Mouse (Mus musculus) thymus, postnatal 0 days (tissue): Measurements from ENCODE around the gene Bsnd. TPM values are rescaled to one million over a fixed set of nuclear protein-coding genes. Genes with fewer than 3 reads are reported as not detected.

Experiments
- DNase-seq: peaks from one replicate; pipeline ENCODE4 v3.0.0-alpha.2; 2015; ENCODE audit warnings: low spot score
- polyA plus RNA-seq: library from polyadenylated mRNA; unstranded; fragments of >200 nt; fragmentation: Nextera tagmentation; extraction: Ambion mirVana; gene quantifications from 2 replicates; pipeline ENCODE4 v1.2.1, GENCODE M21; 2015

Bsnd gene
- polyA plus RNA-seq, 1 experiment from 2014 or later = 0.16 TPM

DNA sequence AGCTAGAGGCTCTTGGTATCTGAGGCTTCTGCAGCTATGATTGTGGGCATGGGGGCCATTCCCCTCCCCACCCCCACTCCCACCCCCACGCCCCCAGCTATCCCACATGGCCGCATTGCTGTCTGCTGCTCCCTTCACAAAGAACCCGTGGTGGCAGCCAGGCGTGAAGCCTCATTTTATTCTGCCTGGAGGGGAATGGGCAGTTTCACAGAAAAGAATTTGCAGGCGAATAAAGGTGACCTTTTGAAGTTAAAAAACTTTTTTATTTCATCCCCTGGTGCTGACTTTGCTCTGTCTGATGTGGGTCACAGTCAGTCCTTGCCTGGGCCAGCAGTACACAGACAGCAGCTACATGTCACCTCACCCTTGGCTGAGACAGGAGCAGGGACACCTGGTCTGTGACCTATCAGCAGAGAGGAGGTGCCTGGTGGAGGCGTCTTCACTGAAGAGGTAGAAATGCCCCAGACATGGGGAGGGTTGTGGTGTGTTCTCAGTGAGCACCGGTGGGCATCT is 8.8 kb downstream of the Bsnd start:
- DNase-seq = no peak

DNA sequence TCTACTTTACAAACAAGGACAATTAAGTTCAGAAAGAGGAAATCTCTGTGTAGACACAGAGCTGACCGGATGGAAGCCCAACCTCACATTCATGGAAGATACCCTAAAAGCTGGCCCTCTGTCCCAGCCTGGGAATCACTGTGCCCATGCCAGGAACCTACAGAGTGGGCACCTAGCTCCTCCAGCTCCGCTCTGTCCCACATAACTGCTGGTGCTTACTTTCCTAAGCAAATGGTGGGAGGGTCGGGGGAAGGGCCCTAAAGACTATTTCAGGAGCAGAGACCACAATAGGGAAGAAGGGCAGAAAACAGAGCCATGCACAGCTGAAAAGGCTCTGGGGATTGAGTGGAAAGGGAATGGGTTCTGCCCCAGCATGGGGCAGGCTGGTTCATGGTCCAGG is 11.5 kb downstream of the Bsnd start:
- no peak for DNase-seq

DNA sequence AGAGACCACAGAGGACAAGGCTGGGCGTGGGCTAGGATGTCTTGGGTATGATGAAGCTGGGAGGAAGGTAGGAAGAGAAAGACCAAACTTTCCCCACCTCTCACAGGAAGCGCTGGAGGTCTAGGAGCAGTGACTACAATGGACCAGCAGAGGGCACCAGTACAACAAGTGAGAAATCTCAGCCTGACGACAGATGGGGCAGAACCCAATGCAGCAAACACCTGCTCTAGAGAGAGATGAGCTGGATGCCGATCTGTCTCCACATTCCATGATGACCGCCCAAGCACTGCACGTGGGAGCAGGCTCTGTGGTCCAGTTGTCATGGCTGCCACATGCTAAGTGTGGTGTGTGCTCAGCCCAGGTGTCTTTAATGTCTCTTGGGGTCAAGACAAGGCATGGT is 17.8 kb downstream of the Bsnd start:
- peak; percentile 82 for DNase-seq

DNA sequence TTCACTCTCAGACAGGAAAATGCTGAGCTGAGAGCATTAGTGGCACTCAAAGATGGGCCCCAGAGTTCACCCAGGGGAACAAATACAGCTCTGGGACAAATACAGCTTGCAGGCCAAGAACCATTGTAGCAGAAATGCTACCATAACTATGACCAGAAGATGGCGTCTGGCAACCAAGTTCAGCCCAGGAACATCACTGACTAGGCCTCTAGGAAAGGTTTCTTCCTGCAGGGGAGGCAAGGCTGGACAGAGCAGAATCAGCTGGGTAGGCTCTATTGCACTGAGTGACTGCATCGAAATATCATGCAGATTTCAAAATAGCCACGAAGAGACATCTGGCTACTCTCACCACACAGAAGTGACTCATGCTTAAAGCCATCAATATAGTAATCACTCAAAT is 19.7 kb downstream of the Bsnd start:
- DNase-seq = peak; percentile 73

DNA sequence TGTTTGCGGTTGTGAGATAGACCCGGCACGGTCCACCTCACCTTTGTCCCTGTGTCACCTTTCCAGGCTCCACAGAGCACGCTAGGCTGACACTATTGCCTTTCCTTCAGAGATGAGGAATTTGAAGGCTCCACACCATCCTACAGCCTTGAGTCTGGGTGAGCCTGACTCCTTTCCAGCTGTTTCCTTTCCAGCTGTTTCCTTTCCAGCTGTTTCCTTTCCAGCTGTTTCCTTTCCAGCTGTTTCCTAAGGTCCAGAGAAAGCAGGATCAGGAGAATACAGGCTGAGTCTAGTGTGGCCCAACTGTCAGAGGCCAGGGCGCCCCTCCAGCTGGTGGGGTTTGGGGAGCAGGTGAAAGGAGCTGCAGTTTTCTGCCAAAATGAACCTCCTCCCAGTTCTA is 21.2 kb downstream of the Bsnd start:
- no peak for DNase-seq

DNA sequence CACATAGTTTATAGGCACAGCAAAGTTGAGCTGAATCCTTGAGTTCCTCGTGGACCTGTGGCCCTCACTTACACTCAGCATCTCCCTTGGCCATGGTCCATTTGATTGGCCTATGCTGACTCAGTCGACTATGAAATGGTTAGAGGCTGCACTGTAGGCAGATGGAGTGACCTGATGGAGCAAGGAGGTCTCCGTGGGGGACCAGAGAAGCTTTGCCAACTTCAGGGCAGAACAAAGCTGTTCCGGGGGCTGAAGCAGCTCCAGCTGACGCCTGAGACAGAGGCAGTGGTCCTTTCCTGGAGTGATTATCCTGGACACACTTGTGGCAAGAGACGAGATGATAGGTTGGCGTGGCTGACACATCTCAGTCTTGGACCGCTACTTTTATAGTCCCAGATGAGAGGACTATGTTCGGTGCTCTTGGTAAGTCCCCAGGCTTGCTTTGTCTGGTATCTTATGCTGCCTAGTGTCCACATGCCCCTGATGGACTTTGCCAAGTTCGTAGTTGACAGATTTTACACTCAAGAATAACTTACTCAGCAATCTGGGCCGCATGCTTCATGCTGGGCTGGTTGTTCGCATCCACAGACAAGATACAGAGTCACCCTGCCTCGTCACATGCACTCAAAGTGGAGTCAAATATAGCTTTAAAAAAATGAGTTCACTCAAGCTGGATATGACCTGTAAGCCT is 24.5 kb downstream of the Bsnd start:
- no peak for DNase-seq

DNA sequence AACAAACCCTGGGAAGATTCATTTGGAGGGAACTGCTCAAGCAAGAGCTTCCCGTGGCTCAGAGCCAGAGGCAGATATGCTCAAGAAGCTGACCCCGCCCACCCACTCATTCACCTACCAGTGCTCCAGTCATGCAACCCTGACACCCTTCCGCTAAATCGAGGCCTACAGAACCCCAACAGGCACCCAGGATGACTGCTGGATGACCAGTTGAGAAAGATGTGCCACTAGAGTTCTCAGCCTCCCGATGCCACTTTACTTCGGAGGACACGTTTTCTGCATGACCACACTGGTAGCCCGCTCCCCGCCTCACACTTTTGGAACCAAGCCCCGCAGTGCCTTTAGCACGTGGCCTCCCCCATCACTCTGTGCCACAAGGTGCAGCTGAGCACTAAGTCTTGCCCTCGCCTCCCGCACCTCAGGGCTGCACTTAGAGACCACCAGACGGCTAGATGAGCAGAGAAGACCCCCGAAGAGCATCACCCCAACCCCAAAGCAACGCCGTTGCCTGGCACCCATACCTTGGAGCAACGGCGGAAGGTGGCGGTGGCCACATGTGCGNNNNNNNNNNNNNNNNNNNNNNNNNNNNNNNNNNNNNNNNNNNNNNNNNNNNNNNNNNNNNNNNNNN is 28.8 kb downstream of the Bsnd start:
- DNase-seq = no peak

DNA sequence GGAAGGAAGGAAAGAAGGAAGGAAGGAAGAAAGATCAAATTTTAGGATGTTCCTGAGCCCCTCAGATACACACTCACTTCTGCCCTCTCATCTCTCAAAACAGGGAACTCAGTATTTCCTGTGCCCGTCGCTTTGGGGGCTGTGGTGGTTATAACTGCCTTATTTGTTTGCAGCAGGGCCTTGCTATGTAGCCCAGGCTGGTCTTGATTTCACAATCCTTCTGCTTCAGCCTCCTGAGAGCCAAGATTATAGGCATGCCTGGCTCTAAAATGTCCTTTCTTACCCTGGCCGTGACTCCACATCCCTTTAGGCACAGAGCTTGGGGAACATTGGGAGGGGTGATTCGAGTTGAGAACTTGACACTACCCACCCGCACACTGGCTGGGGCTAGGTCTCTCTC is 29.6 kb downstream of the Bsnd start:
- DNase-seq = no peak

DNA sequence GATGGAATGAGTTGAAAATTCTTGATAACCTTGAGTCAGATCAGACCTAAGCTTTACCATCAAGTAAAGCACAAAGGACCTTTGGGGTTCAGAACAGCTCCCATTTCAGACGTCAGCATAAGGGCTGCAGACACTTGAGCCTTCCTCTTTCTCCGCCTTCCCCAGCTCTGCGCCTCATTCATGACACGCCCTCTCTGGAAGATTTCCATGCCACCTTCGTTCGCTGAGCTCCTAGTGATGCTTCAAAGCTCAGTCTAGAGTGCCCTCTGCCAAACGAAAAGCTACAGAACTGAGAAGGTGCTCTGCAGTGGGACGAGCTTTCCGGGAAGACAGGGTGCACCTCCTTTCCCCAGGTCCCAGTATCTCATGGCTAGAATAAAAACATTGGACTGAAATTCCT is 30.1 kb downstream of the Bsnd start:
- no peak for DNase-seq

DNA sequence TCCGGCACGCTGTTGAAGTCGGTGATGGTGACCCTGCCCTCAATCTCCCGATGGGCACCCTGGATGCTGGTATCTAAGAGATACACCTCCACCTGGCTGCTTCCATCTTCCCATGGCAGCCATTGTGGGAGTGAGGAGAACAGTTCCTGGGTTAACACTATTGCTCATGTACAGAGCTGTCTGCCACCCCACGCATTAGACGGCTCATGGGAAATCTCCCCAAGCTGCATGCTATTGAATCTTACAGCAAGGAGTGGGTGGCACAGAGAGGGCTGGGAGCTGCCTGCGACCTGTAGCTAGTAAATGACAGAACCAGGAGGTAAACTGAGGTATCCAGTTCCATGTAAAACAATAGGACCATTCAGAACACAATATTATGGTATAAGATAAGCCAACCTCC is 37.5 kb downstream of the Bsnd start:
- DNase-seq = no peak

DNA sequence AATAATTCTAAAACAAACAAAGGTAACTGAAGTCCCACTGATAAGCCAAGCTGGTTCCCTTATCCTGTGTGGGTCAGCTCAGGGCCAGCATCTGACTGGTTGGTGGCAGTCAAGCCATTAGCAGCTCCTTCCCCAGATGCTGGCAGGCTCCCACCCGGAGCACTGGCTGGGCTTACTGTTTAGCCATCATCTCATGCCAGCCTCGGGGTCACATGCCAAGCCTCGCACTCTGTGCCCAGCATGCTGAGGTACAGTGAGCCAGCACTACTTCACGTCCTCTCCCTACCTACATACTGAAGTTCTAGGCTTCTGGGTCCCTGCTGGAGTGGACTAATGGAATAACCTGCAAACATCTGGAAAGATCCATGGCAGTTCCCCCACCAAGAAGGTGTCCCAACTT is 38.6 kb downstream of the Bsnd start:
- DNase-seq = no peak

DNA sequence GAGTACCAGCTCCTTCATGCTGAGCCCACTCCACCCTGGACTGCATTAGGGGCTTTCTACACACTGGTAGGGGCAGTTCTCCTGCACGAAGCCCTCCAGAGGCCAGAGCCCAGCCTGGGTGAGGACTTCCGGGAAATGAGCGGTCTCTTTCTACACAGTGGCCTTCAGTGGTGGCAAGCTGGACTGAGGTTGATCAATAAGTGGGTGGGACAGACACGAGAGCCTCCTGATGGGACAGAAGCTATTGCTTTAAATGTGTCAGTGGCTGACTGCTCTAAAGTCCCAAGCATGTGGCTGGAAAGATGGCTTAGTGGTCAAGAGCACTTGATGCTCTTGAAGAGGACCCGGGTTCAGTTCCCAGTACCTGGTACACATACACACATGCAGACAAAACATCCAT is 39.0 kb downstream of the Bsnd start:
- DNase-seq = no peak

DNA sequence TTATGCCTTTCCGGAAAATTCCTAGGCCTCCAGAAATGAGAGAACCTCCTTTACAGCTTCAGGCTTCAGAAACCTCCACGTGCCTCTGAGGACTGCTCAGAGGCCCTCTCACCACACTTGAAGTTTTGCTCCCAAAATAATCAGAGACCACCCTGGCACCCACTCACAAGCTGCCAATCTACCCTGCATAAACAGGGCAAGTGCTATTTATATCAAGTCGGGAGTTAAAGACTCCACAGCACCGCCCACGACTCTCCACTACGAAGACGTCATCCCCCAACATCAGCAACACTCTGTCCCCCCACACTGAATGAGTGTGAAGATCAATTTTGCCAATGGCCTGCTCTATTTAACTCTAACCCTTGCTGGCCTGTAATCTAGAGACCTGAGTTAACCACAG is 39.7 kb downstream of the Bsnd start:
- no peak for DNase-seq

DNA sequence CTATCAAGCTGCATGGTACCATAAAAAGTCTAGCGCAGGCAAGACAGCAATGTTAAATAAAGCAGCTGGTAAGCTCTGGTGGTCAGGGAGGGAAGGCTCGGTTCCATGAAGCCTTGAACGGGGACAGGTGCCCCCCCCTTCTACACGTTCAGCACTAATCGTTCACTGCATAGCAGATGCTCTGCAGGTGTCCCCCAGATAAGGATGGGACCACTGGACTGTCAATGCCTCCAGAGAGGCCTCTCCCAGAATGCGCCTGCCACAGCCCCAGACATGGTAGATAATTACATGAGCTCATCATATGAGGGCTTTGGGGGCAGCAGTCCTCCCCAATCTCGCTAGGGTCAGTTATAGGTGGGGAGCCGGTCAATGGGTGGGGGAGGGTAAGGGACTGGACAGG is 42.8 kb downstream of the Bsnd start:
- DNase-seq = no peak

DNA sequence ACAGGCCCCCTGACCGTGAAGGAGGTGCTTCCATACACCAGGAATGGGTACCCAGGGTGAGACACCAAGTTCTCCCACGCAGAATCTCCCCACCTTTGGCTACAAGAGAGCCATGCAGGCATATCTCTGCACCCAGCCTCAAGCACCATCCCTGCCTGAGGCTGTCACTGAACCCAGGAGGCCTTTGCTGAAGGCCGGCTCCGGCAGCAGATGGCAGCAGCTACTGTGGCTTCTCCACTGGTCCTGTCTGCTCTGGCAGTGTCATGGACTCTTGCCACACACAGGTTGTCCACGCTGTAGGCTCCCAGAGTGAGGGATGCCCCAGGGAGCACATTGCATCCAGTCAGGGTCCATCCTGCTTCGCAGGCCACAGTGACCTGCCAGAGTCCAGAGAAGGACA is 48.9 kb downstream of the Bsnd start:
- DNase-seq = no peak

DNA sequence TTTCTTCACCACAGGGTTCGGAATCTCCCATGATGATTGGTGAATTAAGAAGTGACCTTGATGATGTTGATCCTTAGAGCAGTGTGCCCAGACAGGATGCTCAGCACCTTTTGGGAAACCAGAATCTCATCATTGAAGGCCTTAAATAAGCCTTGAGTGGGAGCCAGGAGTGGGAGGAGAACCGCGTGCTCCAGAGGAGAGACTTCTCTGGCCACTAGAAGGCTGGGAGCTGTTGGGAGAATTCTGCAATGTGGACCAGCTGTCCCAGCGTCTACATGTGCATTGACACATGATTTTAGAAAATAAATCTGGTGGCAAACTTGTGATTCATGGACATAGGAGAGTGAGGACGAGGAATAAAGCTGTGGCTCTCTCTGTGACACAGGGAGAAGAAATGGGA is 53.3 kb downstream of the Bsnd start:
- no peak for DNase-seq

DNA sequence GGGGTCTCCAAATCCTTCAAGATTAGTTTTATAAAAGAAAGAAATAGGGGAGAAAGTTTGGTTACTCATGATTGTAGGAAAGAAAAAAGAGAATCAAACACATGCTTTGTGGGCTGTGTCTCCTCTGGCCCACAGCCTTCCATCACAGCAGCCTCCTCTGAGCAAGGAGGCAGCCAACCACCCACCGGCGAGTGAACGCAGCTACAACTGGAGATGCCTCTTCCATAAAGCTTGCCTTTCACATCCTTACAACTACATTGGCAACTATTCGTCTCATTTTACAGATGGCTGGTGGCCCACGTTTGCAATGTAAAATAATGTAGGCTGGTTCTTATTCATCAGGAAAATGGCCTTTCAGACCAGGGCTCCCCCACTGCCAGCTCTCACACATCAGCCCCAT is 54.9 kb downstream of the Bsnd start:
- no peak for DNase-seq

DNA sequence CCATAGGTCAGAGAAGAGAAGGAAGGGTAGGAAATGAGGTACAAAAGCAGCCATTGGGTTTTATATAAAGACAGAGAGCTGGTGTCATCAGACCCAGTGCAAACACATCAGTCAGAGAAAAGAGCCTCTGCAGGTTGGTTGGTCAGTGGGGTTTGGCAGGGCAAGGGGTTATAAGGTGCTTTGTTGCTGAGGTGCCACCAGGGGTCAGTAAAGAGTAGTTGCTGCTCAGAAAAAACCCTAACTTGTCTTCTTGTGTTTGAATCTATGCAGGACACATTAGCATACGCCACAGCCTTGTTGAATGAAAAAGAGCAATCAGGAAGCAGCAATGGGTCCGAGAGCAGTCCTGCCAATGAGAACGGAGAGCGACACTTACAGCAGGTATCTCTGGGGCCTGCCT is 55.6 kb downstream of the Bsnd start:
- peak; percentile 44 for DNase-seq

DNA sequence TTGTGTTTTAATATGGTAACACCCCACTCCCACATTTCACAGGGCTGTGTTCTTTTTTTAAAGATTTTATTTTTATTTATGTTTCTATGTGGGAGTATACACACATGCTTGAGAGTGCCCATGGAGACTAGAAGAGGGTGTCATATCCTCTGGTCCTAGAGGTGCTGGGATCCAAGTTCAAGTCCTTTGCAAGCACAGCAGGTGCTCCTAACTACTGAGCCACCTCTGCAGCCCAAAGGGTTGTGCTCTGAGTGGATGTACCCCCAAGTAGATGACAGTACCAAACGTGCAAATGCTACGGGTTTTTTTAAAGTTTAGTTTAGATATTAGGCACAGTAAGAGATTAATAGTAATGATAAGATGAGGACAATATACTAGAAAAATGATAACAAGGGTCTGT is 56.7 kb downstream of the Bsnd start:
- no peak for DNase-seq
